Mouse (Mus musculus) embryonic fibroblast, embryonic 13.5 days (primary cell): Measurements from ENCODE around the gene Magoh.

Experiments
- CTCF ChIP-seq: IDR thresholded peaks from 2 replicates; pipeline ENCODE4 v1.5.1; 2011; ENCODE audit warnings: mild to moderate bottlenecking, control low read depth, low read length, moderate library complexity, borderline replicate concordance; ENCODE audit not compliant: insufficient read depth
- POLR2A ChIP-seq: IDR thresholded peaks from 2 replicates; pipeline ENCODE4 v1.6.1; 2011; ENCODE audit warnings: low read depth, mild to moderate bottlenecking, control low read depth, low read length, moderate library complexity

DNA sequence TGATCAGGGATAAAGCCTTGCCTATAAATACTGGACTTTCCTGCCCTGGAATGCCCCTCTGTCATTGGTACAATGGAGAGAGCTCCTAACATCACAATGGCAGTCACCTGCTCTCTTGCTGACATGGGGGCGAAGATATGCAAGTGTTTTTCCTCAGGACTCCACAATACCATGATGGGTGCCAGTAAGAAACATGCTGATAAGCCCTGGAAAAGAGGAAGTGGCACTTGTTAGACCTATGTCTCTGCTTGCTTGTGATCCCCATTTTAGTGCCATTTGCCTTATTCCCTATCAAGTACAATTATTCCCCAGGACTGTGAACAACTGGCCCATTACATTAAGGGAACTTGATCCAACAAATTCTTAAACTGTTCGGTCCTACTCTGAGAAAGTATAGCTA lies 49.2 kb downstream of the Magoh start:
- no peak for TF ChIP-seq CTCF
- TF ChIP-seq POLR2A, result no peak
